Comparison of ENCODE assay signal across 8 mouse cellular contexts in the genomic region with DNA sequence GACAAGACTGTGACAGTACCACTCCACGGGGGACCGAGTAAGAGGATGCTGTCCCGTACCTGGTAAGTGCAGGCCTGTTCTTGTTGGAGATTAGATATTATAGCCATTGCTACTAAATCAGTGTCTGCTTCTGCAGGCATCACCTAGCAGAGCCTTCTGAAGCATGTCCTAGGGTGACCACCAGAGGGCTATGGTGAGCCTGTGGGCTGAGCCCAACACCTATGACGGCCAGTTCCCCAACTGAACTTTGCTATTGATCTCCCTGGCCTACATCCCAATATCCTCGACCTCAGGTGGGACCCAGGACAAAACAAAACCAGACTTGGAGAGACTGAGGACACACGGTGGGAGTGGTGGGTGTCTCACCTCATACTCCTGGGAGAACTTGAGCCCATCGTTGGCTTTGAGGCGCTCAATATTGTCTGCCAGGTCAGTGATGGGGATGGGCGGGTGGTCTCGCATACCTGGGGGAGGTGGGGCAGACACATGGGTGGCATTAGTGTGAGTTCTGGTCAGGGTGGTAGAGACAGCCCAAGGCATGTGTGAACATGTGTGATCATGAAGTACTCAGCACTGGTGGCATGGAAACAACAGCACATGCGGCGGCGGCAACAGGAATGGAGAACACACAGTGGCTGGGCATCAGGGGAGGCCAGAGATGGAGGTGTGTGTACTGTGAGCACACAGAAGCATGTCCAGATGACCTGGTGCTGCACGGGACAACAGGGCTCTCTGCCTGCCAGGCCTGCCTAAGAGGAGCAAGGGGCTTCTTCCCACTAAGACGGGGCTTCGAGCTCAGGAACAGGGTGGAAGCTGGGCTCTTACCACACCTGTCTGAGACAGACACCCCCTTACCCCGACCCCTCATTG. TPM values are rescaled to one million over a fixed set of nuclear protein-coding genes. Genes with fewer than 3 reads are reported as not detected.
A peak's percentile ranks its signal among the peaks of the same experiment; 100 is the strongest.
DNase-seq lines count a peak whose midpoint lies in the region; ATAC-seq and TF ChIP-seq lines count a peak whose summit lies in the region.

No protein-coding gene starts in this region.

- peak; percentile 64 for ATAC-seq in liver, embryonic 16.5 days (ENCODE audit: low read depth)

- 83% methylated on average over 17 of the region's 17 CpGs for WGBS in forebrain, embryonic 10.5 days
- 62% methylated on average over 17 of the region's 17 CpGs for WGBS in liver, embryonic 16.5 days (ENCODE audit: insufficient replicate concordance)
- WGBS in olfactory bulb, adult 2 months: 82% methylated on average over 17 of the region's 17 CpGs

- intact Hi-C loops in heart, postnatal 25 days (cut with DNase I): loop anchor here (1.0 to 5.0 kb wide), 2 partner anchors 76 to 360 kb away; no protein-coding TSS in a partner anchor

- TF ChIP-seq CTCF in olfactory bulb, adult 2 months (IDR thresholded peaks at IDR 0.05; ENCODE audit: insufficient read depth, low read depth, low read length): peak; percentile 66

- H3K27ac ChIP-seq in ES-E14 (ENCODE audit: insufficient read depth, low read depth, low read length, poor library complexity, severe bottlenecking): no peak overlapping the region; the same call in 1 of the 2 replicates
- no peak overlapping the region for H3K27ac ChIP-seq in forebrain, embryonic 10.5 days
- no peak overlapping the region for H3K27ac ChIP-seq in liver, embryonic 16.5 days (ENCODE audit: low read length)
- H3K27ac ChIP-seq in olfactory bulb, adult 2 months (ENCODE audit: insufficient read depth, low read depth, low read length): no peak overlapping the region

- no peak overlapping the region for H3K9ac ChIP-seq in ES-E14 (ENCODE audit: insufficient read depth, low read depth, low read length, poor library complexity, severe bottlenecking)
- H3K9ac ChIP-seq in liver, embryonic 16.5 days (ENCODE audit: low read depth, low read length): no peak overlapping the region

- no peak for TF ChIP-seq POLR2A in olfactory bulb, adult 2 months (IDR thresholded peaks at IDR 0.05; ENCODE audit: insufficient read depth, low read depth, low read length)

- H3K4me2 ChIP-seq in liver, embryonic 16.5 days (ENCODE audit: low read depth, low read length): no peak overlapping the region

- no peaks in the 10 kb centered on the region for H3K9me3 ChIP-seq in ES-E14 (ENCODE audit: control insufficient read depth, insufficient read depth, low read depth, low read length)
- no peaks in the 10 kb centered on the region for H3K9me3 ChIP-seq in forebrain, embryonic 10.5 days
- no peaks in the 10 kb centered on the region for H3K9me3 ChIP-seq in liver, embryonic 16.5 days (replicated peaks; ENCODE audit: control insufficient read depth, low read length)

- no peaks in the 10 kb centered on the region for H3K27me3 ChIP-seq in forebrain, embryonic 10.5 days (ENCODE audit: poor library complexity, severe bottlenecking)
- no peaks in the 10 kb centered on the region for H3K27me3 ChIP-seq in liver, embryonic 16.5 days (ENCODE audit: control insufficient read depth, insufficient read depth, low read depth, low read length)

- in situ Hi-C loops in ES-E14 (cut with MboI; ENCODE audit: low sequenced_read_pairs in 2 of 2, unreplicated experiment in 2 of 2): loop anchor here in 1 of 2 experiments (10.0 kb wide), 1 partner anchor 78 kb away; a partner anchor contains a TSS

- peaks cover 90% of the 10 kb centered on the region for H3K36me3 ChIP-seq in ES-E14 (ENCODE audit: control insufficient read depth, insufficient read depth, low read length, poor library complexity, severe bottlenecking)
- H3K36me3 ChIP-seq in forebrain, embryonic 10.5 days (replicated peaks): peaks cover 100% of the 10 kb centered on the region
- 0 out of 2 replicates have a peak, but pooled peaks cover 2% of the 10 kb centered on the region for H3K36me3 ChIP-seq in liver, embryonic 16.5 days (ENCODE audit: control insufficient read depth, insufficient read depth)

- no peak overlapping the region for H3K4me3 ChIP-seq in ES-E14 (ENCODE audit: insufficient read depth in 1 of 2, low read depth in 1 of 2, low read length in 2 of 2, poor library complexity in 1 of 2, severe bottlenecking in 1 of 2)
- no peak overlapping the region for H3K4me3 ChIP-seq in forebrain, embryonic 10.5 days
- H3K4me3 ChIP-seq in liver, embryonic 16.5 days (ENCODE audit: low read depth, low read length): no peak overlapping the region
- H3K4me3 ChIP-seq in olfactory bulb, adult 2 months (ENCODE audit: insufficient read depth, low read depth, low read length): no peak overlapping the region

- peaks cover 6 to 14% of the 10 kb centered on the region in 2 experiments; a peak in 3 of 4 replicates for H3K4me1 ChIP-seq in ES-E14 (ENCODE audit: control insufficient read depth in 2 of 2, insufficient read depth in 2 of 2, low read length in 2 of 2, poor library complexity in 1 of 2)
- H3K4me1 ChIP-seq in forebrain, embryonic 10.5 days: no peaks in the 10 kb centered on the region
- no peaks in the 10 kb centered on the region; the same call in 1 of the 2 replicates for H3K4me1 ChIP-seq in liver, embryonic 16.5 days (ENCODE audit: control insufficient read depth, low read depth, low read length)
- peaks cover 4% of the 10 kb centered on the region; the same call in 1 of the 2 replicates for H3K4me1 ChIP-seq in olfactory bulb, adult 2 months (ENCODE audit: control insufficient read depth, insufficient read depth, low read length)

- DNase-seq in ES-E14 (ENCODE audit: low read depth, low spot score): no peak
- DNase-seq in brain, adult 2 months (ENCODE audit: low read depth, low spot score): peak; percentile 78
- DNase-seq in forebrain, embryonic 10.5 days (ENCODE audit: extremely low spot score, low spot score): peak; percentile 42
- peak; percentile 23 for DNase-seq in heart, postnatal 25 days (ENCODE audit: low spot score)
- peak; percentile 83 for DNase-seq in kidney, postnatal 25 days
- peak; percentile 86 for DNase-seq in thymus, postnatal 4 days

TF ChIP-seq in ES-E14, 5 proteins besides CTCF, POLR2A, EP300 and RAD21:
- TF ChIP-seq MAFK (IDR thresholded peaks at IDR 0.05; ENCODE audit: insufficient read depth, low read depth, low read length) (no peak), HCFC1 (IDR thresholded peaks at IDR 0.05; ENCODE audit: borderline replicate concordance, insufficient read depth, low read length) (no peak), ZNF384 (IDR thresholded peaks at IDR 0.05; ENCODE audit: low read depth, low read length) (no peak), ZC3H11A (IDR thresholded peaks at IDR 0.05; ENCODE audit: borderline replicate concordance, low read depth, low read length) (peak; percentile 52; the same call in 1 of the 2 replicates)

RNA-seq across cellular contexts. Expression of a gene that starts 37.1 kb away (rescaled TPM):
- 50.2 and 57.2 TPM in 2 replicates for total RNA-seq in ES-E14 (2012; rRNA removed)
- 30.3 and 32.9 TPM in 2 replicates for polyA plus RNA-seq in forebrain, embryonic 10.5 days (2016; fragmentation: Nextera tagmentation; extraction: Ambion mirVana)
- 10 to 100 TPM; 26.1 to 28.2 TPM for total RNA-seq in heart, postnatal 25 days (2021)
- polyA plus RNA-seq in liver, embryonic 16.5 days (2015; fragmentation: Nextera tagmentation; extraction: Ambion mirVana): 9.7 and 9.8 TPM in 2 replicates
- not detected in 2 replicates for polyA plus RNA-seq in olfactory bulb, adult 2 months (2012; ENCODE audit: insufficient read depth, insufficient read length, low replicate concordance, missing spikeins)
